Mouse (Mus musculus): ENCODE measurements around the gene Brox.
"Not testable (repeated sequence)": the region's sequence is repeated elsewhere in the genome, so short reads cannot be mapped to it uniquely, and the experiment has no call there.

Gene Brox

GRCm38 (mm10) chr1:183296877-183297383 lies at the start of gene Brox:
Gene Brox, minus strand, starts transcription at chr1:183297269.
- DNase-seq (ENCODE audit: low read depth, low spot score): peak; percentile 88

- no peak for DNase-seq (ENCODE audit: low read depth, low spot score)
Measured at GRCm38 (mm10) chr1:183345817-183346195, 48.7 kb upstream of the Brox start.

GRCm38 (mm10) chr1:183344886-183345816 lies 48.1 kb upstream of the Brox start:
- peak; percentile 89 for DNase-seq (ENCODE audit: low read depth, low spot score)

- not testable (repeated sequence) for DNase-seq (ENCODE audit: low read depth, low spot score)
Measured at GRCm38 (mm10) chr1:183342902-183343301, 45.8 kb upstream of the Brox start.

GRCm38 (mm10) chr1:183327171-183327570 lies 30.1 kb upstream of the Brox start:
- DNase-seq (ENCODE audit: low read depth, low spot score): no peak

- DNase-seq (ENCODE audit: low read depth, low spot score): no peak
Measured at GRCm38 (mm10) chr1:183324433-183324832, 27.4 kb upstream of the Brox start.

- DNase-seq (ENCODE audit: low read depth, low spot score): no peak
Measured at GRCm38 (mm10) chr1:183323923-183324322, 26.9 kb upstream of the Brox start.

- DNase-seq (ENCODE audit: low read depth, low spot score): not testable (repeated sequence)
Measured at GRCm38 (mm10) chr1:183322496-183322895, 25.4 kb upstream of the Brox start.

- no peak for DNase-seq (ENCODE audit: low read depth, low spot score)
Measured at GRCm38 (mm10) chr1:183320708-183321107, 23.6 kb upstream of the Brox start.

GRCm38 (mm10) chr1:183315783-183316182 lies 18.7 kb upstream of the Brox start:
- no peak for DNase-seq (ENCODE audit: low read depth, low spot score)

GRCm38 (mm10) chr1:183312076-183312475 lies 15.0 kb upstream of the Brox start:
- DNase-seq (ENCODE audit: low read depth, low spot score): no peak

GRCm38 (mm10) chr1:183309601-183310000 lies 12.5 kb upstream of the Brox start:
- not testable (repeated sequence) for DNase-seq (ENCODE audit: low read depth, low spot score)

- no peak for DNase-seq (ENCODE audit: low read depth, low spot score)
Measured at GRCm38 (mm10) chr1:183308476-183308875, 11.4 kb upstream of the Brox start.

- DNase-seq (ENCODE audit: low read depth, low spot score): no peak
Measured at GRCm38 (mm10) chr1:183307555-183307954, 10.5 kb upstream of the Brox start.

- DNase-seq (ENCODE audit: low read depth, low spot score): peak; percentile 86
Measured at GRCm38 (mm10) chr1:183299161-183299560, 2.1 kb upstream of the Brox start.

GRCm38 (mm10) chr1:183297886-183298489 lies 919 bp upstream of the Brox start:
- peak; percentile 40 for DNase-seq (ENCODE audit: low read depth, low spot score)

GRCm38 (mm10) chr1:183297473-183297885 lies 410 bp upstream of the Brox start:
- no peak for DNase-seq (ENCODE audit: low read depth, low spot score)

- no peak for DNase-seq (ENCODE audit: low read depth, low spot score)
Measured at GRCm38 (mm10) chr1:183296465-183296864, 604 bp downstream of the Brox start, which contains the start of gene Aida. Gene Aida, plus strand, starts transcription at chr1:183296590.

GRCm38 (mm10) chr1:183289576-183289975 lies 7.5 kb downstream of the Brox start:
- no peak for DNase-seq (ENCODE audit: low read depth, low spot score)

GRCm38 (mm10) chr1:183288351-183288750 lies 8.7 kb downstream of the Brox start:
- no peak for DNase-seq (ENCODE audit: low read depth, low spot score)

- DNase-seq (ENCODE audit: low read depth, low spot score): no peak
Measured at GRCm38 (mm10) chr1:183275763-183276162, 21.3 kb downstream of the Brox start.

- DNase-seq (ENCODE audit: low read depth, low spot score): no peak
Measured at GRCm38 (mm10) chr1:183274385-183274784, 22.7 kb downstream of the Brox start.

Data from telencephalon, adult 2 months (tissue).